Mouse (Mus musculus) limb, embryonic 14.5 days (tissue): ENCODE measurements around the gene Tnr. TPM values are rescaled to one million over a fixed set of nuclear protein-coding genes. Genes with fewer than 3 reads are reported as not detected.

ENCODE experiments used
- ATAC-seq: fragments of 200-750 bp; cut with Nextera tagmentation; 2 replicates; pipeline ENCODE4 v1.8.0; 2017; ENCODE audit warnings: low read depth, moderate number of reproducible peaks, moderate TSS enrichment; ENCODE audit not compliant: low FRiP score
- DNase-seq: peaks from one replicate; pipeline ENCODE4 v3.0.0-alpha.2; 2015; ENCODE audit warnings: low spot score
- H3K27ac ChIP-seq: fragments of 300-500 bp; sonication (generic); replicated peaks from 2 replicates; pipeline ENCODE4 v1.5.1; 2014; ENCODE audit warnings: low read depth, mild to moderate bottlenecking, low read length, moderate library complexity, mixed read lengths
- H3K27me3 ChIP-seq: fragments of 300-500 bp; sonication (generic); 2 replicates; pipeline ENCODE4 v1.6.1; 2014; ENCODE audit warnings: low read length, mixed read lengths; ENCODE audit not compliant: control insufficient read depth, insufficient read depth
- H3K36me3 ChIP-seq: fragments of 300-500 bp; sonication (generic); 2 replicates; pipeline ENCODE4 v1.6.1; 2014; ENCODE audit warnings: mild to moderate bottlenecking, low read length, moderate library complexity, mixed read lengths; ENCODE audit not compliant: control insufficient read depth, insufficient read depth
- H3K4me1 ChIP-seq: fragments of 300-500 bp; sonication (generic); 2 replicates; pipeline ENCODE4 v1.6.1; 2014; ENCODE audit warnings: antibody characterized with exemption, low read length, mixed read lengths; ENCODE audit not compliant: control insufficient read depth, insufficient read depth
- H3K4me2 ChIP-seq: fragments of 300-500 bp; sonication (generic); replicated peaks from 2 replicates; pipeline ENCODE4 v1.6.1; 2014; ENCODE audit warnings: low read depth, mild to moderate bottlenecking, low read length, moderate library complexity; ENCODE audit not compliant: severe bottlenecking
- H3K4me3 ChIP-seq: fragments of 300-500 bp; sonication (generic); replicated peaks from 2 replicates; pipeline ENCODE4 v1.5.1; 2014; ENCODE audit warnings: low read length
- H3K9ac ChIP-seq: fragments of 300-500 bp; sonication (generic); 2 replicates; pipeline ENCODE4 v1.6.1; 2014; ENCODE audit warnings: mild to moderate bottlenecking, low read depth, low read length, moderate library complexity; ENCODE audit not compliant: severe bottlenecking
- H3K9me3 ChIP-seq: fragments of 300-500 bp; sonication (generic); 2 replicates; pipeline ENCODE4 v1.6.1; 2016; ENCODE audit warnings: low read length; ENCODE audit not compliant: control insufficient read depth
- POLR2A ChIP-seq: fragments of 200-500 bp; IDR thresholded peaks from 2 replicates; pipeline ENCODE4 v1.8.0; 2012; ENCODE audit warnings: inconsistent platforms, mild to moderate bottlenecking, moderate library complexity, borderline replicate concordance; ENCODE audit not compliant: insufficient read depth, insufficient read length; ENCODE audit errors: extremely low read depth
- WGBS: fragments of 180-500 bp; shearing (Covaris S2); extraction: QIAGEN DNeasy Blood & Tissue Kit; methylation state at CpG from one replicate; pipeline ENCODE4 v1.1.7; 2014; 5-methylcytosine and 5-hydroxymethylcytosine counted together
- polyA plus RNA-seq, 2 experiments: library from polyadenylated mRNA; depleted of rRNA in 1 of 2; stranded (reverse) in 1 of 2; unstranded in 1 of 2; fragments of >200 nt; fragmentation: Nextera tagmentation in 1 of 2; extraction: Ambion mirVana in 1 of 2; gene quantifications; 2 replicates each; pipeline versions ENCODE4 v1.2.1 to v1.2.3; 2012 to 2014

Gene Tnr
- polyA plus RNA-seq, 2 experiments, result 0.03 to 0.15 TPM

DNA sequence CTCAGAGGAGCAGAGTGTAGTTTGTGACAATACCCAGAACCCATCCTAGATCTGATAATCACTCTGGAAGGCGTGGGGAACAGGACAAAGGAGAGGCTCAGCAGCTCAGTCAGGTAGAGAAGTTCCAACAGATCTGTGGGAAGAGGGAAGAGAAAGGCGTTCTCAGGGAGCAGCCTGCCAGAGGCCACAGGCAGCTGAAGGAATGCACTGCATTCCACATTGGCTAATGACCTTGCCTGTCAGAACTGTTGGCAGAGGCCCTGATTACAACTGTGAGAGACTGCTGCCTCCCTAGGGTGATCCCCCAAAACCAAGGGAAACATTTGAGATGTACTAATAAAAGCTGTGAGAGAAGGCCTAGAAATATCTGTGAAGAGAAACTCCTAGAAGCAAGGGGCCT, 454.2 kb downstream of the Tnr start:
- no peak overlapping the region for H3K4me3 ChIP-seq
- no peaks in the 10 kb centered on the region for H3K4me1 ChIP-seq
- ATAC-seq (no peak), DNase-seq (no peak)
- H3K4me2 ChIP-seq, result no peak overlapping the region
- no peaks in the 10 kb centered on the region for H3K9me3 ChIP-seq
- no peak overlapping the region for H3K27ac ChIP-seq
- 37% methylated on average over 2 of the region's 2 CpGs for WGBS
- TF ChIP-seq POLR2A, result no peak
- no peaks in the 10 kb centered on the region for H3K27me3 ChIP-seq
- H3K36me3 ChIP-seq, result no peaks in the 10 kb centered on the region
- H3K9ac ChIP-seq, result no peak overlapping the region

DNA sequence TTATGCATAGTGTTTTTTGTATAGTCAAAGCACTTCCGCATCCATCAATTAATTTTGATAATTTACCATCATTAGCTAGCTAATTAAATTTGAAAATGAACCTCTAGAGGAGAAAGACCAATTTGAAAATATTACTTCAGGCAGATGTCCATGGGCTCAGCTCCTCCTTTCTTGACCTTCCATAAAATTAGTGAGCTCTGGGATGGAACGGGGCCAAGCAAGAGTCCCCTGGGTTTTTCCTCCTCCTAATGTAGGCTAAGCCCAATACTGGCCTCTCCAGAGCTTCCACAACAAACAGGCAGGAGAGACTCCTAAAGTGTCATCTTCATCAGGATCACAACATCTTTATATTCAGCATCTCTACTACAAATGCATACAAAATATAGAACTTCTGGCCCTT, 455.5 kb downstream of the Tnr start:
- Histone ChIP-seq H3K9me3 (no peaks in the 10 kb centered on the region), H3K4me2 (no peak overlapping the region), H3K9ac (no peak overlapping the region), H3K27me3 (no peaks in the 10 kb centered on the region), H3K4me3 (no peak overlapping the region), H3K4me1 (no peaks in the 10 kb centered on the region), H3K27ac (no peak overlapping the region), H3K36me3 (no peaks in the 10 kb centered on the region)
- TF ChIP-seq POLR2A, result no peak
- 74% methylated on average over 2 of the region's 2 CpGs for WGBS
- ATAC-seq (no peak), DNase-seq (no peak)

DNA sequence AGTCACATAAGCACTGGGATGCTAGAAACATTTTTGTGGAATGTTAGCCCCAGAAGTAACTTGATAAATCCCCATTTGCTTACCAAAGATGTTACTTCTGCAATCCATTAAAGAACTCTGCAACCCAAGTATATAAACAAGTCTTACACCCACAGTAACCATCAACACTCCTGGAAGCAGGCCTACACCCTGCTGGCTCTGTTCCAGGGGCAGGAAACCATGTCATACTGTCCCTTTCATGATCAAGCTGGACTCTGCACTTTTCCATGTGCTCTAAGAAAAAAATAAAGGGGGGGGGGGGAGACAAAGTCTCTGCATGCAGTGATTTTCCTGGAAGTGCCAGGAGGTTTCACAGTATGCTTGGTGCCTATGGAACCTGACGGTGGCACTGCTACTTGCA, 456.8 kb downstream of the Tnr start:
- Histone ChIP-seq H3K9ac (no peak overlapping the region), H3K27ac (no peak overlapping the region), H3K4me2 (no peak overlapping the region), H3K4me1 (no peaks in the 10 kb centered on the region), H3K27me3 (no peaks in the 10 kb centered on the region), H3K4me3 (no peak overlapping the region), H3K36me3 (no peaks in the 10 kb centered on the region), H3K9me3 (no peaks in the 10 kb centered on the region)
- 81% methylated on average over 1 of the region's 1 CpGs for WGBS
- no peak for TF ChIP-seq POLR2A
- ATAC-seq (no peak), DNase-seq (no peak)
